Mouse (Mus musculus) heart, postnatal 0 days (tissue): ENCODE measurements around the gene Bcl9l.

Experiments used
- CTCF ChIP-seq: IDR thresholded peaks from 2 replicates; pipeline ENCODE4 v1.5.1; 2016; ENCODE audit warnings: antibody characterized with exemption, control low read depth, low read depth
- EP300 ChIP-seq: IDR thresholded peaks from 2 replicates; pipeline ENCODE4 v1.6.1; 2016; ENCODE audit warnings: antibody characterized with exemption, low read depth

DNA sequence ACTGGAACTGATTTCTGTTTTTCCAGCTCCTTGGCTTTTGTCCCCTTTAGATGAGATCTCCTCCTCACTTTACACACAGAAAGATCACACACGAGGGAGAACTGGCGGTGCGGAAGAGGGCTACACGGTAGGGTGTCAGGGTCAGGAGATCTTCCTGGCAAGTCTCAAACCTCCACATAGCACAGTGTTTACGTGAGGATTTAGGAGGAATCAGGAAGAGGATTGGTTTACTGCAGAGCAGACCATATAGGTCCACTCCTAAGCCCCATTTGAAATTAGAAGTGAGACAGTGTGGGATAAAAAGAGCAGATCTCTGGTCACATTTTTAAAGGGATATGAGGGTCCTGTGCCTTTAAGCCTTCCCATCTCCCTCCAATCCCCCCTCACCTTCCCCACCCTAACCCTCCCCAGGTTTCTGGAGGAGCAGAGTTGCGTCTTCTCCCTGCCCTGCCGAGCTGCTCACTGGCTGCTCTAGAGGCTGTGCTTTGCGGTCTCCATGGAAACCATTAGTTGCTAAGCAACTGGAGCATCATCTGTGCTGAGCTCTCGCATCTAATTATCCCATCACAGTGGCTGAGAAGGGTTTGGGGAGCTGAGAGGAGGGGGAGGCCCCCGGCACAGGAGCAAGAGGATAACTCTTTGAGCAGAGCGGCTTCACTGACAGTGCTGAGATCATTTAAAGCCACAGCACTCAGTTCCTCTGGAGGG lies 25.4 kb upstream of the Bcl9l start:
- TF ChIP-seq EP300 (no peak), CTCF (no peak)
